Mouse (Mus musculus) liver, embryonic 14.5 days (tissue): ENCODE measurements at regions not wholly inside any gene's neighbourhood (a gene's known extent, or its start where the extent isn't known, plus 50 kb on each side); places are given as distances from the start of the nearest gene placed in this dataset.

Source experiments
- CTCF ChIP-seq: IDR thresholded peaks from 2 replicates; pipeline ENCODE4 v1.5.1; 2016; ENCODE audit warnings: antibody characterized with exemption, low read depth, control low read depth
- EP300 ChIP-seq: IDR thresholded peaks from 2 replicates; pipeline ENCODE4 v1.6.1; 2016; ENCODE audit warnings: antibody characterized with exemption, low read depth

DNA sequence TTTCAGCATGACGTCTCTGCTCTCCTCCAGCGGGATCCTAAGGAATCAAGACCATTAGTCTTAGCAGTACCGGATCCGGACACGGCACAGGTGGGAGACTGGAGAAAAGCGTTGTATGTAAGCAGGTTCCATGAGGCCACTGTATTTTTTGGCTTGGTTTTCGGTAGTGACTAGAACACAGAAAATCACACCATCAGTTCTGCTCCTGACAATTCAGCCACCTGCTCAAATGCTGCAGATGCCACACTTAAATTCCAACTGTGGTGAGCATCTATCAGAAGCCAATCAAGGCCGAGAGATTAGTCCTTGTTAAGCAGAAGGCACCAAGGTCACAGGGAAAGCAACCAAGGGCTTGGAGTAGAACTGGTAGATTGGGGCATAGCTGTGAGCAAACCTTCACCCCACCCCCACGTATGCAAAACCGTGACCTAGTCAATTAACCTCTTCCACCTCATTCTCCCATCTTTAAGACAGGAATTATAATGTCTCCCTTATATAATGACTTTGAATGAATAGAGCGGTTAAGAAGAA, 452.2 kb downstream of the Bnc2 start:
- TF ChIP-seq CTCF, result no peak
- no peak for TF ChIP-seq EP300
